ENCODE assay signal across 7 mouse cellular contexts in genomic region chr11:119991338-119991678, GRCm38 (mm10). TPM values are rescaled to one million over a fixed set of nuclear protein-coding genes. Genes with fewer than 3 reads are reported as not detected.
DNase-seq lines count a peak whose midpoint lies in the region; ATAC-seq lines count a peak whose summit lies in the region.

No protein-coding gene starts in this region.

- H3K4me1 ChIP-seq in intestine, embryonic 16.5 days (ENCODE audit: control insufficient read depth, insufficient read depth, low read length): peaks cover 24% of the 10 kb centered on the region
- peaks cover 17% of the 10 kb centered on the region for H3K4me1 ChIP-seq in midbrain, embryonic 14.5 days (ENCODE audit: control insufficient read depth, insufficient read depth, low read length)

- H3K36me3 ChIP-seq in intestine, embryonic 16.5 days (ENCODE audit: control insufficient read depth, insufficient read depth, low read length): no peaks in the 10 kb centered on the region
- H3K36me3 ChIP-seq in midbrain, embryonic 14.5 days (ENCODE audit: control insufficient read depth, insufficient read depth, low read length): no peaks in the 10 kb centered on the region

- no peaks in the 10 kb centered on the region for H3K9me3 ChIP-seq in intestine, embryonic 16.5 days (ENCODE audit: control insufficient read depth, low read length)
- H3K9me3 ChIP-seq in midbrain, embryonic 14.5 days (ENCODE audit: control insufficient read depth, low read length): no peaks in the 10 kb centered on the region

- no peaks in the 10 kb centered on the region for H3K27me3 ChIP-seq in intestine, embryonic 16.5 days (replicated peaks; ENCODE audit: control insufficient read depth, insufficient read depth, low read length)
- H3K27me3 ChIP-seq in midbrain, embryonic 14.5 days (ENCODE audit: control insufficient read depth, insufficient read depth, low read length): no peaks in the 10 kb centered on the region

- H3K27ac ChIP-seq in intestine, embryonic 16.5 days (ENCODE audit: low read length): peak overlapping the region; percentile 49
- no peak overlapping the region for H3K27ac ChIP-seq in midbrain, embryonic 14.5 days (replicated peaks; ENCODE audit: low read depth, low read length)

- DNase-seq in adrenal gland, adult 2 months: peak; percentile 92
- peak; percentile 79 for DNase-seq in embryo, embryonic 11.5 days (ENCODE audit: low read depth, low spot score)
- DNase-seq in gastrocnemius, postnatal 4 days (ENCODE audit: low spot score in 2 of 2): peak; percentile 92 to 93
- DNase-seq in left cerebral cortex, postnatal 36 days (ENCODE audit: low spot score in 2 of 2): peak; percentile 94 to 96
- peak; percentile 95 for DNase-seq in midbrain, embryonic 14.5 days
- DNase-seq in spleen, adult 12 weeks (ENCODE audit: low spot score): peak; percentile 60

- ATAC-seq in intestine, embryonic 16.5 days: peak; percentile 78
- peak; percentile 68; the same call in 1 of the 2 replicates for ATAC-seq in midbrain, embryonic 14.5 days (ENCODE audit: low FRiP score, low TSS enrichment)

- no peak overlapping the region; the same call in 1 of the 2 replicates for H3K4me2 ChIP-seq in intestine, embryonic 16.5 days (ENCODE audit: low read depth, low read length)
- H3K4me2 ChIP-seq in midbrain, embryonic 14.5 days (ENCODE audit: low read length): peak overlapping the region; percentile 35

- H3K4me3 ChIP-seq in intestine, embryonic 16.5 days (ENCODE audit: low read length): no peak overlapping the region
- H3K4me3 ChIP-seq in midbrain, embryonic 14.5 days (replicated peaks; ENCODE audit: low read depth, low read length): no peak overlapping the region

- intact Hi-C loops in left cerebral cortex, postnatal 36 days (cut with DNase I): loop anchor here (1.0 to 10.0 kb wide), 4 partner anchors 49 to 487 kb away; partner anchors contain the start of gene Baiap2

- 0 out of 2 replicates have a peak overlapping the region, but pooled peaks have one; percentile 38 for H3K9ac ChIP-seq in intestine, embryonic 16.5 days (ENCODE audit: low read depth, low read length)
- no peak overlapping the region for H3K9ac ChIP-seq in midbrain, embryonic 14.5 days (replicated peaks; ENCODE audit: low read length)

- WGBS in intestine, embryonic 16.5 days: 7% methylated on average over 10 of the region's 10 CpGs
- 11% methylated on average over 10 of the region's 10 CpGs for WGBS in midbrain, embryonic 14.5 days

RNA-seq across cellular contexts. Expression of gene Baiap2, which starts 48.7 kb away (rescaled TPM):
- 10 to 100 TPM; 17.0 to 23.2 TPM for total RNA-seq in adrenal gland, adult 2 months (2021)
- 42.3 and 46.7 TPM in 2 replicates for polyA plus RNA-seq in adrenal gland, adult 2 months (2012; rRNA removed)
- 1 to 10 TPM; 8.1 to 8.5 TPM for total RNA-seq in gastrocnemius, postnatal 4 days (2021)
- 10.1 and 11.8 TPM in 2 replicates for polyA plus RNA-seq in intestine, embryonic 16.5 days (2015; fragmentation: Nextera tagmentation; extraction: Ambion mirVana)
- total RNA-seq in left cerebral cortex, postnatal 36 days (2021): 100 to 1,000 TPM; 228 to 303 TPM
- polyA plus RNA-seq in midbrain, embryonic 14.5 days (2014; fragmentation: Nextera tagmentation; extraction: Ambion mirVana): 11.0 and 11.2 TPM in 2 replicates

RNA-seq across cellular contexts. Expression of gene Aatk, which starts 55.7 kb away (rescaled TPM):
- 10 to 100 TPM in 1 of 2 experiments, 1 to 10 TPM in 1; 9.9 to 15.5 TPM for total RNA-seq in adrenal gland, adult 2 months (2021)
- polyA plus RNA-seq in adrenal gland, adult 2 months (2012; rRNA removed): 26.3 and 44.1 TPM in 2 replicates
- 10 to 100 TPM; 25.9 to 29.2 TPM for total RNA-seq in gastrocnemius, postnatal 4 days (2021)
- 1.7 and 2.3 TPM in 2 replicates for polyA plus RNA-seq in intestine, embryonic 16.5 days (2015; fragmentation: Nextera tagmentation; extraction: Ambion mirVana)
- total RNA-seq in left cerebral cortex, postnatal 36 days (2021): 100 to 1,000 TPM; 206 to 217 TPM
- 34.6 and 36.1 TPM in 2 replicates for polyA plus RNA-seq in midbrain, embryonic 14.5 days (2014; fragmentation: Nextera tagmentation; extraction: Ambion mirVana)

Comparison
In these comparisons a context has a peak if more than half of its experiments do, and no peak if none do; other contexts are left out.
1. RNA of gene Baiap2, which starts 48.7 kb away (total RNA-seq): 228 to 303 TPM in left cerebral cortex, postnatal 36 days; 17.0 to 23.2 TPM in adrenal gland, adult 2 months and 8.1 to 8.5 TPM in gastrocnemius, postnatal 4 days; every median in the first group is over 4 times any median in the second.
2. RNA of gene Aatk, which starts 55.7 kb away (total RNA-seq): 206 to 217 TPM in left cerebral cortex, postnatal 36 days; 25.9 to 29.2 TPM in gastrocnemius, postnatal 4 days and 9.9 to 15.5 TPM in adrenal gland, adult 2 months; every median in the first group is over 4 times any median in the second.
3. Peak in every context shown above with its lines, with median percentiles within 50 percentile points of each other: DNase-seq.